Mouse (Mus musculus): ENCODE results near the gene Clic5. TPM values are rescaled to one million over a fixed set of nuclear protein-coding genes. Genes with fewer than 3 reads are reported as not detected.
A peak's percentile ranks its signal among the peaks of the same experiment; 100 is the strongest.

Clic5 gene
- polyA plus RNA-seq (2012; fragmentation: generic; extraction: Trizol): 1.9 TPM

GRCm38 (mm10) chr17:44188042-44188768 is at the start of gene Clic5:
TSS of gene Clic5 (plus strand) at chr17:44188584.
- H3K4me3 ChIP-seq: peak within 1 kb of the TSS; percentile 22
- H3ac ChIP-seq (ENCODE audit: control insufficient read depth, insufficient read length): no peak within 1 kb of the TSS
- H3K36me3 ChIP-seq (ENCODE audit: control insufficient read depth, insufficient read depth): no peaks in the 10 kb centered on the region
- peak in 1 of 3 experiments; percentile 46 for TF ChIP-seq MYOD1 (IDR thresholded peaks at IDR 0.05; ENCODE audit: control insufficient read depth in 1 of 3, insufficient read length in 2 of 3, low read depth in 2 of 3)
- TF ChIP-seq REST (IDR thresholded peaks at IDR 0.05; ENCODE audit: insufficient read depth, insufficient read length): no peak
- peak in 1 of 3 experiments; percentile 21 for TF ChIP-seq MYOG (IDR thresholded peaks at IDR 0.05; ENCODE audit: control insufficient read depth in 1 of 3, insufficient read depth in 1 of 3, insufficient read length in 2 of 3, low read depth in 2 of 3)
- peaks cover 5% of the 10 kb centered on the region for H3K27me3 ChIP-seq (ENCODE audit: control insufficient read depth, insufficient read depth, insufficient read length)
- no peaks in the 10 kb centered on the region for H3K79me2 ChIP-seq (ENCODE audit: control insufficient read depth, insufficient read depth)
- peak within 1 kb of the TSS; percentile 95 for H3K4me2 ChIP-seq (ENCODE audit: low read depth)

- TF ChIP-seq POLR2AphosphoS2 (IDR thresholded peaks at IDR 0.05; ENCODE audit: insufficient read length, low read depth) (no peak), SRF (IDR thresholded peaks at IDR 0.05; ENCODE audit: control insufficient read depth, insufficient read length, low read depth) (no peak), E2F4 (IDR thresholded peaks at IDR 0.05; ENCODE audit: insufficient read depth) (no peak), MYOD1 (IDR thresholded peaks at IDR 0.05; ENCODE audit: control insufficient read depth in 1 of 3, insufficient read length in 2 of 3, low read depth in 2 of 3) (no peak), CEBPB (IDR thresholded peaks at IDR 0.05; ENCODE audit: insufficient read depth, poor library complexity, severe bottlenecking) (no peak), USF1 (IDR thresholded peaks at IDR 0.05; ENCODE audit: low read depth) (no peak), TCF12 (IDR thresholded peaks at IDR 0.05; ENCODE audit: insufficient read depth, poor library complexity, severe bottlenecking) (no peak), TCF3 (IDR thresholded peaks at IDR 0.05; ENCODE audit: insufficient read length, low read depth) (no peak), POLR2A (IDR thresholded peaks at IDR 0.05; ENCODE audit: insufficient read length, low read depth) (no peak), REST (IDR thresholded peaks at IDR 0.05; ENCODE audit: insufficient read depth, insufficient read length) (no peak), MYOG (IDR thresholded peaks at IDR 0.05; ENCODE audit: control insufficient read depth in 1 of 3, insufficient read depth in 1 of 3, insufficient read length in 2 of 3, low read depth in 2 of 3) (no peak), MAX (IDR thresholded peaks at IDR 0.05; ENCODE audit: low read depth) (no peak)
- Histone ChIP-seq H3K27me3 (ENCODE audit: control insufficient read depth, insufficient read depth, insufficient read length) (peaks cover 4% of the 10 kb centered on the region), H3ac (ENCODE audit: control insufficient read depth, insufficient read length) (no peak overlapping the region), H3K4me2 (ENCODE audit: low read depth) (no peak overlapping the region), H3K4me3 (no peak overlapping the region), H3K79me2 (ENCODE audit: control insufficient read depth, insufficient read depth) (no peaks in the 10 kb centered on the region), H3K36me3 (ENCODE audit: control insufficient read depth, insufficient read depth) (no peaks in the 10 kb centered on the region)
These were observed 42.6 kb upstream of the Clic5 start for GRCm38 (mm10) chr17:44145806-44146205.

- Histone ChIP-seq H3K4me2 (ENCODE audit: low read depth) (no peak overlapping the region), H3ac (ENCODE audit: control insufficient read depth, insufficient read length) (no peak overlapping the region), H3K36me3 (ENCODE audit: control insufficient read depth, insufficient read depth) (no peaks in the 10 kb centered on the region), H3K79me2 (ENCODE audit: control insufficient read depth, insufficient read depth) (no peaks in the 10 kb centered on the region), H3K4me3 (no peak overlapping the region), H3K27me3 (ENCODE audit: control insufficient read depth, insufficient read depth, insufficient read length) (no peaks in the 10 kb centered on the region)
- TF ChIP-seq POLR2AphosphoS2 (IDR thresholded peaks at IDR 0.05; ENCODE audit: insufficient read length, low read depth) (no peak), CEBPB (IDR thresholded peaks at IDR 0.05; ENCODE audit: insufficient read depth, poor library complexity, severe bottlenecking) (no peak), REST (IDR thresholded peaks at IDR 0.05; ENCODE audit: insufficient read depth, insufficient read length) (no peak), SRF (IDR thresholded peaks at IDR 0.05; ENCODE audit: control insufficient read depth, insufficient read length, low read depth) (no peak), MYOG (IDR thresholded peaks at IDR 0.05; ENCODE audit: control insufficient read depth in 1 of 3, insufficient read depth in 1 of 3, insufficient read length in 2 of 3, low read depth in 2 of 3) (no peak), MYOD1 (IDR thresholded peaks at IDR 0.05; ENCODE audit: control insufficient read depth in 1 of 3, insufficient read length in 2 of 3, low read depth in 2 of 3) (no peak), TCF12 (IDR thresholded peaks at IDR 0.05; ENCODE audit: insufficient read depth, poor library complexity, severe bottlenecking) (no peak), TCF3 (IDR thresholded peaks at IDR 0.05; ENCODE audit: insufficient read length, low read depth) (no peak), POLR2A (IDR thresholded peaks at IDR 0.05; ENCODE audit: insufficient read length, low read depth) (no peak), USF1 (IDR thresholded peaks at IDR 0.05; ENCODE audit: low read depth) (no peak), MAX (IDR thresholded peaks at IDR 0.05; ENCODE audit: low read depth) (no peak), E2F4 (IDR thresholded peaks at IDR 0.05; ENCODE audit: insufficient read depth) (no peak)
These were observed 40.1 kb upstream of the Clic5 start for GRCm38 (mm10) chr17:44148109-44148846.

- Histone ChIP-seq H3K36me3 (ENCODE audit: control insufficient read depth, insufficient read depth) (no peaks in the 10 kb centered on the region), H3ac (ENCODE audit: control insufficient read depth, insufficient read length) (no peak overlapping the region), H3K4me3 (no peak overlapping the region), H3K27me3 (ENCODE audit: control insufficient read depth, insufficient read depth, insufficient read length) (no peaks in the 10 kb centered on the region), H3K4me2 (ENCODE audit: low read depth) (no peak overlapping the region), H3K79me2 (ENCODE audit: control insufficient read depth, insufficient read depth) (no peaks in the 10 kb centered on the region)
- TF ChIP-seq POLR2A (IDR thresholded peaks at IDR 0.05; ENCODE audit: insufficient read length, low read depth) (no peak), SRF (IDR thresholded peaks at IDR 0.05; ENCODE audit: control insufficient read depth, insufficient read length, low read depth) (no peak), USF1 (IDR thresholded peaks at IDR 0.05; ENCODE audit: low read depth) (no peak), E2F4 (IDR thresholded peaks at IDR 0.05; ENCODE audit: insufficient read depth) (no peak), TCF12 (IDR thresholded peaks at IDR 0.05; ENCODE audit: insufficient read depth, poor library complexity, severe bottlenecking) (no peak), MYOD1 (IDR thresholded peaks at IDR 0.05; ENCODE audit: control insufficient read depth in 1 of 3, insufficient read length in 2 of 3, low read depth in 2 of 3) (no peak), TCF3 (IDR thresholded peaks at IDR 0.05; ENCODE audit: insufficient read length, low read depth) (no peak), POLR2AphosphoS2 (IDR thresholded peaks at IDR 0.05; ENCODE audit: insufficient read length, low read depth) (no peak), MYOG (IDR thresholded peaks at IDR 0.05; ENCODE audit: control insufficient read depth in 1 of 3, insufficient read depth in 1 of 3, insufficient read length in 2 of 3, low read depth in 2 of 3) (no peak), MAX (IDR thresholded peaks at IDR 0.05; ENCODE audit: low read depth) (no peak), CEBPB (IDR thresholded peaks at IDR 0.05; ENCODE audit: insufficient read depth, poor library complexity, severe bottlenecking) (no peak), REST (IDR thresholded peaks at IDR 0.05; ENCODE audit: insufficient read depth, insufficient read length) (no peak)
These were observed 37.3 kb upstream of the Clic5 start for GRCm38 (mm10) chr17:44151130-44151529.
